Mouse (Mus musculus) midbrain, embryonic 12.5 days (tissue): ENCODE measurements around the gene Gm20388. TPM values are rescaled to one million over a fixed set of nuclear protein-coding genes. Genes with fewer than 3 reads are reported as not detected.

Source experiments
- ATAC-seq: fragments of 200-750 bp; cut with Nextera tagmentation; 2 replicates; pipeline ENCODE4 v1.8.0; 2017; ENCODE audit warnings: low read depth, moderate TSS enrichment, moderate library complexity; ENCODE audit not compliant: low FRiP score
- H3K27ac ChIP-seq: fragments of 300-500 bp; sonication (generic); replicated peaks from 2 replicates; pipeline ENCODE4 v1.5.1; 2016; ENCODE audit warnings: mild to moderate bottlenecking
- H3K27me3 ChIP-seq: fragments of 300-500 bp; sonication (generic); 2 replicates; pipeline ENCODE4 v1.6.1; 2016; ENCODE audit warnings: mild to moderate bottlenecking
- H3K36me3 ChIP-seq: fragments of 300-500 bp; sonication (generic); 2 replicates; pipeline ENCODE4 v1.6.1; 2016
- H3K4me1 ChIP-seq: fragments of 300-500 bp; sonication (generic); 2 replicates; pipeline ENCODE4 v1.6.1; 2016
- H3K4me2 ChIP-seq: fragments of 300-500 bp; sonication (generic); replicated peaks from 2 replicates; pipeline ENCODE4 v1.6.1; 2016; ENCODE audit warnings: mild to moderate bottlenecking, moderate library complexity
- H3K4me3 ChIP-seq: fragments of 300-500 bp; sonication (generic); 2 replicates; pipeline ENCODE4 v1.5.1; 2016; ENCODE audit warnings: mild to moderate bottlenecking
- H3K9ac ChIP-seq: fragments of 300-500 bp; sonication (generic); replicated peaks from 2 replicates; pipeline ENCODE4 v1.6.1; 2016; ENCODE audit warnings: mild to moderate bottlenecking, moderate library complexity
- H3K9me3 ChIP-seq: fragments of 300-500 bp; sonication (generic); 2 replicates; pipeline ENCODE4 v1.6.1; 2016; ENCODE audit warnings: mild to moderate bottlenecking
- WGBS: fragments of 180-500 bp; shearing (Covaris S2); methylation state at CpG from one replicate; pipeline ENCODE4 v1.1.7; 2016; 5-methylcytosine and 5-hydroxymethylcytosine counted together
- polyA plus RNA-seq: library from polyadenylated mRNA; unstranded; fragments of >200 nt; fragmentation: Nextera tagmentation; extraction: Ambion mirVana; gene quantifications from 2 replicates; pipeline ENCODE4 v1.2.1, GENCODE M21; 2016

Gm20388 gene
- polyA plus RNA-seq, 1 experiment from 2014 or later = not detected

- H3K9ac ChIP-seq = peak overlapping the region; percentile 84
- no peaks in the 10 kb centered on the region for H3K27me3 ChIP-seq
- H3K9me3 ChIP-seq = no peaks in the 10 kb centered on the region
- 33% methylated on average over 19 of the region's 19 CpGs for WGBS
- H3K36me3 ChIP-seq = peaks cover 8% of the 10 kb centered on the region
- peak overlapping the region; percentile 70 for H3K4me3 ChIP-seq
- ATAC-seq = peak; percentile 16; the same call in 1 of the 2 replicates
- H3K27ac ChIP-seq = peak overlapping the region; percentile 98
- H3K4me1 ChIP-seq = peaks cover 28% of the 10 kb centered on the region
- peak overlapping the region; percentile 62 for H3K4me2 ChIP-seq
These were observed 2533.6 kb downstream of the Gm20388 start for GRCm38 (mm10) chr8:122444058-122444748.

DNA sequence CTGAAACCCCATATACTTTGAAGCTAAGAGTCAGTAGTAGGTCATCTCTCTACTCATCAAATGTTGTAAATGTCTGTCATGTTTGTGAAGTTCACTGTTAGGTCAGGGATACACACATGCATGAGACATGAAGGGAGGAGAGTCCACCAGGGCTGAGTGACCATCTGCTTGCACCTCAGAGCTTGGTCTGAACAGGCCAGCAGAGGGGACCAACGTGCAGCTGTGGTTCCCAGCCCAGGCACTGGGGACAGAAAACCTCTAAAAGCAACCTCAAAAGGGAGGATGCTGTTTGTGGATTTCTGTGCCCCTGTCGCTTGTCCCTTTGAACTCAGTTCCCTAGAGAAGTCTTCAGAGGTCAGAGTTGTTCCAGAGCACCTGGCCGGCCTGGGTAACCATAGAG is 2534.6 kb downstream of the Gm20388 start:
- Histone ChIP-seq H3K4me2 (peak overlapping the region; percentile 62), H3K4me3 (peak overlapping the region; percentile 7; the same call in 1 of the 2 replicates)
- ATAC-seq = no peak

GRCm38 (mm10) chr8:122451161-122451703 is 2540.6 kb downstream of the Gm20388 start:
- Histone ChIP-seq H3K4me3 (no peak overlapping the region), H3K9ac (no peak overlapping the region), H3K27me3 (peaks cover 13% of the 10 kb centered on the region; the same call in 1 of the 2 replicates), H3K9me3 (no peaks in the 10 kb centered on the region), H3K36me3 (no peaks in the 10 kb centered on the region), H3K4me1 (no peaks in the 10 kb centered on the region), H3K27ac (no peak overlapping the region), H3K4me2 (no peak overlapping the region)
- WGBS = 84% methylated on average over 7 of the region's 7 CpGs
- no peak for ATAC-seq

More for the DNA sequence above, 2534.6 kb downstream of the Gm20388 start:
- H3K9me3 ChIP-seq = no peaks in the 10 kb centered on the region
- H3K27me3 ChIP-seq = no peaks in the 10 kb centered on the region
- 67% methylated on average over 3 of the region's 3 CpGs for WGBS
- no peaks in the 10 kb centered on the region for H3K36me3 ChIP-seq
- H3K4me1 ChIP-seq = peaks cover 28% of the 10 kb centered on the region
- H3K9ac ChIP-seq = no peak overlapping the region
- peak overlapping the region; percentile 98 for H3K27ac ChIP-seq

- peaks cover 21% of the 10 kb centered on the region for H3K27me3 ChIP-seq
- no peak for ATAC-seq
- no peak overlapping the region for H3K27ac ChIP-seq
- no peak overlapping the region for H3K9ac ChIP-seq
- H3K36me3 ChIP-seq = no peaks in the 10 kb centered on the region
- WGBS = 86% methylated on average over 10 of the region's 10 CpGs
- H3K4me1 ChIP-seq = no peaks in the 10 kb centered on the region
- no peaks in the 10 kb centered on the region for H3K9me3 ChIP-seq
- no peak overlapping the region for H3K4me2 ChIP-seq
- no peak overlapping the region for H3K4me3 ChIP-seq
These were observed 2541.5 kb downstream of the Gm20388 start for GRCm38 (mm10) chr8:122452154-122452553.

- no peaks in the 10 kb centered on the region for H3K4me1 ChIP-seq
- WGBS = 86% methylated on average over 6 of the region's 6 CpGs
- H3K4me3 ChIP-seq = no peak overlapping the region
- no peak for ATAC-seq
- no peaks in the 10 kb centered on the region for H3K36me3 ChIP-seq
- no peak overlapping the region for H3K9ac ChIP-seq
- peaks cover 42% of the 10 kb centered on the region for H3K27me3 ChIP-seq
- H3K4me2 ChIP-seq = no peak overlapping the region
- H3K9me3 ChIP-seq = no peaks in the 10 kb centered on the region
- no peak overlapping the region for H3K27ac ChIP-seq
These were observed 2543.8 kb downstream of the Gm20388 start for GRCm38 (mm10) chr8:122454409-122454808.

DNA sequence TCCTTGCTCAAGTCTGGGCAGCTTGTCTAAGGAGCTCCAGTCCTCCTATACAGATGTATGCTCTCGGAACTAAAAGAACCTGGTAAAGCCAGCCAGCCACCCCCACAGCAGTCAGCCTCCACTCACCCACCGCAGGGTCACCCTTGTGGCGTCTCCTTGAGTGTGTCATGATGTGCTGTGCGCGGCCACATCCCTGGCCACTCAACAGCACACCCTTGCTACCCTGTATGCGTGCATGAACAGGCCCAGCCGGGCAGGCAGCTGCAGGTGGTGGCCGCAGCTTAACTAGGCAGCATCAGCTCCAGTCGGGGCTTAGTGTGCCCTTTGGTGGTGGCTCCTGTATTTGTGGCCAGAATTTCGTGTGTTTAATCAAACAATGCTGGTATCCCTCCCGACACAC is 2546.5 kb downstream of the Gm20388 start:
- Histone ChIP-seq H3K9me3 (no peaks in the 10 kb centered on the region), H3K27ac (no peak overlapping the region), H3K4me2 (no peak overlapping the region), H3K27me3 (peaks cover 70% of the 10 kb centered on the region), H3K36me3 (no peaks in the 10 kb centered on the region), H3K4me3 (no peak overlapping the region), H3K4me1 (peaks cover 11% of the 10 kb centered on the region), H3K9ac (no peak overlapping the region)
- no peak for ATAC-seq
- WGBS = 79% methylated on average over 11 of the region's 11 CpGs

- H3K27me3 ChIP-seq = peaks cover 81% of the 10 kb centered on the region
These were observed 2548.7 kb downstream of the Gm20388 start for GRCm38 (mm10) chr8:122459218-122459900.

GRCm38 (mm10) chr8:122459990-122460389 is 2549.3 kb downstream of the Gm20388 start:
- H3K36me3 ChIP-seq = no peaks in the 10 kb centered on the region
- no peak overlapping the region for H3K27ac ChIP-seq
- no peaks in the 10 kb centered on the region for H3K9me3 ChIP-seq
- H3K4me2 ChIP-seq = peak overlapping the region; percentile 61
- peaks cover 11% of the 10 kb centered on the region for H3K4me1 ChIP-seq
- no peak for ATAC-seq
- peak overlapping the region; percentile 34 for H3K4me3 ChIP-seq
- peaks cover 76% of the 10 kb centered on the region for H3K27me3 ChIP-seq
- no peak overlapping the region for H3K9ac ChIP-seq
- 29% methylated on average over 7 of the region's 7 CpGs for WGBS

More at GRCm38 (mm10) chr8:122459218-122459900, 2548.7 kb downstream of the Gm20388 start:
- no peak overlapping the region for H3K4me2 ChIP-seq
- ATAC-seq = no peak
- no peaks in the 10 kb centered on the region for H3K36me3 ChIP-seq
- 66% methylated on average over 6 of the region's 6 CpGs for WGBS
- peaks cover 11% of the 10 kb centered on the region for H3K4me1 ChIP-seq
- H3K9me3 ChIP-seq = no peaks in the 10 kb centered on the region
- H3K4me3 ChIP-seq = no peak overlapping the region
- no peak overlapping the region for H3K27ac ChIP-seq
- no peak overlapping the region for H3K9ac ChIP-seq

- peak within 1 kb of the TSS; percentile 61 for H3K4me2 ChIP-seq
- H3K27me3 ChIP-seq = peaks cover 72% of the 10 kb centered on the region
- H3K9ac ChIP-seq = peak within 1 kb of the TSS; percentile 25; the same call in 1 of the 2 replicates
- peaks cover 4% of the 10 kb centered on the region for H3K36me3 ChIP-seq
- ATAC-seq = no peak
- peak within 1 kb of the TSS; percentile 34 for H3K4me3 ChIP-seq
- WGBS = 4% methylated on average over 54 of the region's 56 CpGs
- peaks cover 11% of the 10 kb centered on the region for H3K4me1 ChIP-seq
- no peak within 1 kb of the TSS for H3K27ac ChIP-seq
- H3K9me3 ChIP-seq = no peaks in the 10 kb centered on the region
These were observed 2550.2 kb downstream of the Gm20388 start, which contains the start of gene Snai3 for GRCm38 (mm10) chr8:122460524-122461472. Snai3 (minus strand) TSS chr8:122460733.

DNA sequence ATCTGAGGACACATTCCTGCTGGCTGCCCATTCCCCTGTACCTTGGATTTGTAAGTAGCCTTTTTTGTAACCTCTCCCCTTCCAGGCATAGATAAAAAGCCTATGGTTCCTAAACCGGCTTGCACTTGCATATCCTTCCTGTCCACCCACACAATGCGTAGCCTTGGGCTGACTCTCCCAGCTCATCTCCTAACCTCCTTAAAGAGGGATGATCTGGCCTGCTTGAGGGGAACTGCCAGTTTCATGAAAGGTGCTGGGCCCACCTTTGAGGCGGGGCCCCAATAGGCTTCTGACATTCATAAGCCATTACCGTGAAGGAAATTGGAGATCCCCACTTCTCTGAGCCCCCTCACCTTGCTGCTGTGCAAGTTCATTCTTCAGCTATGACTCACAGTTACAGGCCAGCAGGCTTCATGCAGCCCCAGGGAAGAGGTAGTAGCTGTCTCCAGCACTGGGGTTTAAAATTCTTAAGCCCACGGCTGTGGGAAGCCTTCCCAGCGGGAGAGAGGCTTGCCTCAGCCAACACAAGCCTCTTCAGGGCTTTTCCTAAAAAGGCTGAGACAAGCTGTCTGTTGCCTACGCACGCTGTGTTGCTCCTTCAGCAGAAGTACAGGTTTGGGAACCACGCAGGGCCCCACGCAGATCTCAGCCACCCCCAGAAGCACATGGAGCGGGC is 2551.0 kb downstream of the Gm20388 start:
- Histone ChIP-seq H3K27me3 (peaks cover 64% of the 10 kb centered on the region), H3K9ac (no peak overlapping the region), H3K9me3 (no peaks in the 10 kb centered on the region), H3K4me1 (peaks cover 11% of the 10 kb centered on the region), H3K36me3 (peaks cover 12% of the 10 kb centered on the region), H3K27ac (no peak overlapping the region), H3K4me3 (no peak overlapping the region), H3K4me2 (no peak overlapping the region)
- ATAC-seq = no peak
- 59% methylated on average over 11 of the region's 11 CpGs for WGBS

GRCm38 (mm10) chr8:122462510-122462909 is 2551.9 kb downstream of the Gm20388 start:
- Histone ChIP-seq H3K9me3 (no peaks in the 10 kb centered on the region), H3K4me2 (no peak overlapping the region), H3K4me1 (peaks cover 11% of the 10 kb centered on the region), H3K27me3 (peaks cover 56% of the 10 kb centered on the region), H3K27ac (no peak overlapping the region), H3K9ac (no peak overlapping the region), H3K4me3 (no peak overlapping the region), H3K36me3 (peaks cover 21% of the 10 kb centered on the region)
- ATAC-seq = no peak
- 72% methylated on average over 8 of the region's 8 CpGs for WGBS
